Mouse (Mus musculus): Measurements from ENCODE around the gene Olfr1123. TPM values are rescaled to one million over a fixed set of nuclear protein-coding genes. Genes with fewer than 3 reads are reported as not detected.
"Not testable (repeated sequence)": the region's sequence is repeated elsewhere in the genome, so short reads cannot be mapped to it uniquely, and the experiment has no call there.

Gene Olfr1123
- polyA plus RNA-seq (2012; fragmentation: generic; extraction: Trizol) = not detected
- long read RNA-seq, experiment 1 = 0 reads
- long read RNA-seq, experiment 2 = 0 reads

GRCm38 (mm10) chr2:87416335-87416734, at the start of gene Olfr1123:
Gene Olfr1123, plus strand, starts transcription at chr2:87416635.
- Histone ChIP-seq H3ac (ENCODE audit: control insufficient read depth, insufficient read length, low read depth) (no peak within 1 kb of the TSS), H3K4me3 (ENCODE audit: insufficient read depth, poor library complexity, severe bottlenecking) (no peak within 1 kb of the TSS), H3K79me3 (ENCODE audit: low read depth) (no peaks in the 10 kb centered on the region), H3K36me3 (ENCODE audit: control insufficient read depth, insufficient read depth) (no peaks in the 10 kb centered on the region), H3K79me2 (ENCODE audit: control insufficient read depth, insufficient read depth) (no peaks in the 10 kb centered on the region), H3K27me3 (ENCODE audit: control insufficient read depth, insufficient read depth, insufficient read length) (no peaks in the 10 kb centered on the region)
- no peak for TF ChIP-seq MYOG (IDR thresholded peaks at IDR 0.05; ENCODE audit: control insufficient read depth, extremely low read depth, insufficient read length)
- TF ChIP-seq MYOD1 (IDR thresholded peaks at IDR 0.05; ENCODE audit: control insufficient read depth, insufficient read length, low read depth) = no peak
- no peak for TF ChIP-seq CTCF (IDR thresholded peaks at IDR 0.05; ENCODE audit: control insufficient read depth, insufficient read depth, insufficient read length)
- TF ChIP-seq USF1 (IDR thresholded peaks at IDR 0.05; ENCODE audit: low read depth) = no peak
- no peak for TF ChIP-seq CEBPB (IDR thresholded peaks at IDR 0.05; ENCODE audit: low read depth)
- TF ChIP-seq FOSL1 (IDR thresholded peaks at IDR 0.05; ENCODE audit: insufficient read depth, low read length, poor library complexity, severe bottlenecking) = no peak
- TF ChIP-seq MAX (IDR thresholded peaks at IDR 0.05) = no peak

- Histone ChIP-seq H3K4me3 (ENCODE audit: insufficient read depth, poor library complexity, severe bottlenecking) (no peak within 1 kb of the TSS), H3K27me3 (ENCODE audit: control insufficient read depth, insufficient read depth, insufficient read length) (no peaks in the 10 kb centered on the region), H3ac (ENCODE audit: control insufficient read depth, insufficient read length, low read depth) (no peak within 1 kb of the TSS), H3K79me3 (ENCODE audit: low read depth) (no peaks in the 10 kb centered on the region), H3K79me2 (ENCODE audit: control insufficient read depth, insufficient read depth) (no peaks in the 10 kb centered on the region), H3K36me3 (ENCODE audit: control insufficient read depth, insufficient read depth) (no peaks in the 10 kb centered on the region)
- TF ChIP-seq CTCF (IDR thresholded peaks at IDR 0.05; ENCODE audit: control insufficient read depth, insufficient read depth, insufficient read length) = no peak
- no peak for TF ChIP-seq MYOD1 (IDR thresholded peaks at IDR 0.05; ENCODE audit: control insufficient read depth, insufficient read length, low read depth)
- TF ChIP-seq MYOG (IDR thresholded peaks at IDR 0.05; ENCODE audit: control insufficient read depth, extremely low read depth, insufficient read length) = no peak
- TF ChIP-seq MAX (IDR thresholded peaks at IDR 0.05) = no peak
- TF ChIP-seq FOSL1 (IDR thresholded peaks at IDR 0.05; ENCODE audit: insufficient read depth, low read length, poor library complexity, severe bottlenecking) = no peak
- no peak for TF ChIP-seq USF1 (IDR thresholded peaks at IDR 0.05; ENCODE audit: low read depth)
- TF ChIP-seq CEBPB (IDR thresholded peaks at IDR 0.05; ENCODE audit: low read depth) = no peak
Measured at GRCm38 (mm10) chr2:87369595-87369994, 46.8 kb upstream of the Olfr1123 start, which contains the start of gene Olfr1121. Gene Olfr1121, plus strand, starts transcription at chr2:87369895.

GRCm38 (mm10) chr2:87371726-87372125, 44.7 kb upstream of the Olfr1123 start:
- no peak overlapping the region for H3ac ChIP-seq (ENCODE audit: control insufficient read depth, insufficient read length, low read depth)
- H3K36me3 ChIP-seq (ENCODE audit: control insufficient read depth, insufficient read depth) = no peaks in the 10 kb centered on the region
- no peak overlapping the region for H3K4me3 ChIP-seq (ENCODE audit: insufficient read depth, poor library complexity, severe bottlenecking)
- no peaks in the 10 kb centered on the region for H3K27me3 ChIP-seq (ENCODE audit: control insufficient read depth, insufficient read depth, insufficient read length)
- H3K79me2 ChIP-seq (ENCODE audit: control insufficient read depth, insufficient read depth) = no peaks in the 10 kb centered on the region
- no peaks in the 10 kb centered on the region for H3K79me3 ChIP-seq (ENCODE audit: low read depth)
- TF ChIP-seq CTCF (IDR thresholded peaks at IDR 0.05; ENCODE audit: control insufficient read depth, insufficient read depth, insufficient read length) (no peak), MYOG (IDR thresholded peaks at IDR 0.05; ENCODE audit: control insufficient read depth, extremely low read depth, insufficient read length) (no peak), MAX (IDR thresholded peaks at IDR 0.05) (no peak), USF1 (IDR thresholded peaks at IDR 0.05; ENCODE audit: low read depth) (no peak)

GRCm38 (mm10) chr2:87383935-87384334, 32.5 kb upstream of the Olfr1123 start:
- H3ac ChIP-seq (ENCODE audit: control insufficient read depth, insufficient read length, low read depth) = no peak overlapping the region
- TF ChIP-seq USF1 (IDR thresholded peaks at IDR 0.05; ENCODE audit: low read depth) = no peak
- TF ChIP-seq CTCF (IDR thresholded peaks at IDR 0.05; ENCODE audit: control insufficient read depth, insufficient read depth, insufficient read length) = no peak
- TF ChIP-seq MYOD1 (IDR thresholded peaks at IDR 0.05; ENCODE audit: control insufficient read depth, insufficient read length, low read depth) = no peak
- TF ChIP-seq FOSL1 (IDR thresholded peaks at IDR 0.05; ENCODE audit: insufficient read depth, low read length, poor library complexity, severe bottlenecking) = no peak
- no peak for TF ChIP-seq CEBPB (IDR thresholded peaks at IDR 0.05; ENCODE audit: low read depth)
- no peak for TF ChIP-seq MAX (IDR thresholded peaks at IDR 0.05)
- TF ChIP-seq MYOG (IDR thresholded peaks at IDR 0.05; ENCODE audit: control insufficient read depth, extremely low read depth, insufficient read length) = no peak
- no peaks in the 10 kb centered on the region for H3K79me3 ChIP-seq (ENCODE audit: low read depth)
- H3K27me3 ChIP-seq (ENCODE audit: control insufficient read depth, insufficient read depth, insufficient read length) = no peaks in the 10 kb centered on the region
- no peak overlapping the region for H3K4me3 ChIP-seq (ENCODE audit: insufficient read depth, poor library complexity, severe bottlenecking)
- H3K36me3 ChIP-seq (ENCODE audit: control insufficient read depth, insufficient read depth) = no peaks in the 10 kb centered on the region
- no peaks in the 10 kb centered on the region for H3K79me2 ChIP-seq (ENCODE audit: control insufficient read depth, insufficient read depth)

GRCm38 (mm10) chr2:87385549-87385948, 30.9 kb upstream of the Olfr1123 start, which contains the start of gene Olfr1122:
Gene Olfr1122, plus strand, starts transcription at chr2:87385849.
- H3K4me3 ChIP-seq (ENCODE audit: insufficient read depth, poor library complexity, severe bottlenecking) = no peak within 1 kb of the TSS
- no peaks in the 10 kb centered on the region for H3K79me2 ChIP-seq (ENCODE audit: control insufficient read depth, insufficient read depth)
- H3K27me3 ChIP-seq (ENCODE audit: control insufficient read depth, insufficient read depth, insufficient read length) = no peaks in the 10 kb centered on the region
- H3K36me3 ChIP-seq (ENCODE audit: control insufficient read depth, insufficient read depth) = no peaks in the 10 kb centered on the region
- H3ac ChIP-seq (ENCODE audit: control insufficient read depth, insufficient read length, low read depth) = no peak within 1 kb of the TSS
- no peak for TF ChIP-seq MYOD1 (IDR thresholded peaks at IDR 0.05; ENCODE audit: control insufficient read depth, insufficient read length, low read depth)
- TF ChIP-seq USF1 (IDR thresholded peaks at IDR 0.05; ENCODE audit: low read depth) = no peak
- no peak for TF ChIP-seq MAX (IDR thresholded peaks at IDR 0.05)
- TF ChIP-seq FOSL1 (IDR thresholded peaks at IDR 0.05; ENCODE audit: insufficient read depth, low read length, poor library complexity, severe bottlenecking) = no peak
- TF ChIP-seq CEBPB (IDR thresholded peaks at IDR 0.05; ENCODE audit: low read depth) = no peak
- TF ChIP-seq CTCF (IDR thresholded peaks at IDR 0.05; ENCODE audit: control insufficient read depth, insufficient read depth, insufficient read length) = no peak
- no peak for TF ChIP-seq MYOG (IDR thresholded peaks at IDR 0.05; ENCODE audit: control insufficient read depth, extremely low read depth, insufficient read length)
- no peaks in the 10 kb centered on the region for H3K79me3 ChIP-seq (ENCODE audit: low read depth)

- H3K79me2 ChIP-seq (ENCODE audit: control insufficient read depth, insufficient read depth); H3K27me3 ChIP-seq (ENCODE audit: control insufficient read depth, insufficient read depth, insufficient read length); H3ac ChIP-seq (ENCODE audit: control insufficient read depth, insufficient read length, low read depth); H3K79me3 ChIP-seq (ENCODE audit: low read depth); H3K36me3 ChIP-seq (ENCODE audit: control insufficient read depth, insufficient read depth); H3K4me3 ChIP-seq (ENCODE audit: insufficient read depth, poor library complexity, severe bottlenecking): not testable (repeated sequence)
Measured at GRCm38 (mm10) chr2:87393605-87394004, 22.8 kb upstream of the Olfr1123 start.

- not testable (repeated sequence) for H3K79me3 ChIP-seq (ENCODE audit: low read depth); H3ac ChIP-seq (ENCODE audit: control insufficient read depth, insufficient read length, low read depth); H3K4me3 ChIP-seq (ENCODE audit: insufficient read depth, poor library complexity, severe bottlenecking); H3K27me3 ChIP-seq (ENCODE audit: control insufficient read depth, insufficient read depth, insufficient read length); H3K36me3 ChIP-seq (ENCODE audit: control insufficient read depth, insufficient read depth); H3K79me2 ChIP-seq (ENCODE audit: control insufficient read depth, insufficient read depth)
Measured at GRCm38 (mm10) chr2:87394686-87395085, 21.7 kb upstream of the Olfr1123 start.
